Mouse (Mus musculus) liver, adult 2 months (tissue): ENCODE results near the gene Ube2c. TPM values are rescaled to one million over a fixed set of nuclear protein-coding genes. Genes with fewer than 3 reads are reported as not detected.

Experiments
- DNase-seq: peaks from one replicate; pipeline ENCODE4 v3.0.0-alpha.2; 2011; ENCODE audit warnings: low read depth, low spot score; ENCODE audit errors: extremely low read depth
- H3K27ac ChIP-seq: fragments of 200-500 bp; replicated peaks from 2 replicates; pipeline ENCODE4 v1.5.1; 2012; ENCODE audit warnings: low read depth, mild to moderate bottlenecking, control low read depth, inconsistent platforms, low read length; ENCODE audit not compliant: insufficient read depth
- H3K27me3 ChIP-seq: fragments of 200-500 bp; 2 replicates; pipeline ENCODE4 v1.6.1; 2012; ENCODE audit warnings: mild to moderate bottlenecking, moderate library complexity, low read length, inconsistent platforms; ENCODE audit not compliant: control insufficient read depth, insufficient read depth
- H3K36me3 ChIP-seq: fragments of 200-500 bp; 2 replicates; pipeline ENCODE4 v1.6.1; 2012; ENCODE audit warnings: low read length, inconsistent platforms; ENCODE audit not compliant: control insufficient read depth, insufficient read depth
- H3K4me1 ChIP-seq: fragments of 200-500 bp; 2 replicates; pipeline ENCODE4 v1.6.1; 2011; ENCODE audit warnings: low read length; ENCODE audit not compliant: control insufficient read depth, insufficient read depth
- H3K4me3 ChIP-seq: fragments of 200-500 bp; 2 replicates; pipeline ENCODE4 v1.5.1; 2011; ENCODE audit warnings: low read depth, mild to moderate bottlenecking, control low read depth, low read length, moderate library complexity; ENCODE audit not compliant: insufficient read depth
- H3K79me2 ChIP-seq: fragments of 200-500 bp; 2 replicates; pipeline ENCODE4 v1.6.1; 2012; ENCODE audit warnings: inconsistent platforms, mild to moderate bottlenecking, low read length, moderate library complexity; ENCODE audit not compliant: control insufficient read depth, insufficient read depth
- H3K9ac ChIP-seq: fragments of 200-500 bp; 2 replicates; pipeline ENCODE4 v1.6.1; 2012; ENCODE audit warnings: low read depth, mild to moderate bottlenecking, control low read depth, inconsistent platforms, low read length
- CTCF ChIP-seq: fragments of 200-500 bp; IDR thresholded peaks from 2 replicates; pipeline ENCODE4 v1.5.1; 2011; ENCODE audit warnings: low read depth, low read length, control low read depth
- POLR2A ChIP-seq: fragments of 200-500 bp; IDR thresholded peaks from 2 replicates; pipeline ENCODE4 v1.6.1; 2011; ENCODE audit warnings: low read length, control low read depth; ENCODE audit not compliant: insufficient read depth; ENCODE audit errors: extremely low read depth
- WGBS: fragments of 180-500 bp; shearing (Covaris S2); methylation state at CpG from one replicate; pipeline ENCODE4 v1.1.7; 2018; 5-methylcytosine and 5-hydroxymethylcytosine counted together
- polyA plus RNA-seq: library from polyadenylated mRNA; depleted of rRNA; stranded (reverse); fragments of >200 nt; gene quantifications from 2 replicates; pipeline ENCODE4 v1.2.3, GENCODE M21; 2012
- total RNA-seq: library from RNA; depleted of rRNA; stranded (reverse); fragments of >200 nt; gene quantifications from 2 replicates; pipeline ENCODE4 v1.2.3, GENCODE M21; 2014

The Ube2c gene
- total and polyA plus RNA-seq, 2 experiments: 0.18 to 1.2 TPM

GRCm38 (mm10) chr2:164746693-164747092 is 23.0 kb upstream of the Ube2c start:
- H3K79me2 ChIP-seq: peaks cover 17% of the 10 kb centered on the region; the same call in 1 of the 2 replicates
- peaks cover 8% of the 10 kb centered on the region for H3K36me3 ChIP-seq
- WGBS: 31% methylated on average over 8 of the region's 8 CpGs
- H3K27me3 ChIP-seq: no peaks in the 10 kb centered on the region
- TF ChIP-seq POLR2A (no peak), CTCF (no peak)
- H3K9ac ChIP-seq: peak overlapping the region; percentile 92
- H3K27ac ChIP-seq: no peak overlapping the region
- no peak for DNase-seq
- peak overlapping the region; percentile 84 for H3K4me3 ChIP-seq
- peaks cover 8% of the 10 kb centered on the region for H3K4me1 ChIP-seq

GRCm38 (mm10) chr2:164748191-164748590 is 21.5 kb upstream of the Ube2c start:
- no peak overlapping the region for H3K9ac ChIP-seq
- H3K36me3 ChIP-seq: peaks cover 8% of the 10 kb centered on the region
- H3K4me3 ChIP-seq: no peak overlapping the region
- WGBS: 91% methylated on average over 4 of the region's 4 CpGs
- TF ChIP-seq POLR2A (no peak), CTCF (no peak)
- no peaks in the 10 kb centered on the region for H3K27me3 ChIP-seq
- DNase-seq: no peak
- H3K27ac ChIP-seq: no peak overlapping the region
- H3K4me1 ChIP-seq: peaks cover 10% of the 10 kb centered on the region
- peaks cover 17% of the 10 kb centered on the region; the same call in 1 of the 2 replicates for H3K79me2 ChIP-seq

GRCm38 (mm10) chr2:164748991-164749390 is 20.7 kb upstream of the Ube2c start:
- peaks cover 17% of the 10 kb centered on the region; the same call in 1 of the 2 replicates for H3K79me2 ChIP-seq
- peaks cover 13% of the 10 kb centered on the region for H3K36me3 ChIP-seq
- WGBS: 76% methylated on average over 6 of the region's 6 CpGs
- no peak for DNase-seq
- H3K27me3 ChIP-seq: no peaks in the 10 kb centered on the region
- H3K4me1 ChIP-seq: peaks cover 10% of the 10 kb centered on the region
- H3K27ac ChIP-seq: no peak overlapping the region
- no peak overlapping the region for H3K4me3 ChIP-seq
- no peak overlapping the region for H3K9ac ChIP-seq
- TF ChIP-seq POLR2A: no peak
- no peak for TF ChIP-seq CTCF

GRCm38 (mm10) chr2:164752454-164752853 is 17.2 kb upstream of the Ube2c start:
- no peak overlapping the region for H3K9ac ChIP-seq
- H3K36me3 ChIP-seq: peaks cover 39% of the 10 kb centered on the region
- H3K79me2 ChIP-seq: peaks cover 4% of the 10 kb centered on the region; the same call in 1 of the 2 replicates
- peak; percentile 57 for DNase-seq
- no peak for TF ChIP-seq CTCF
- TF ChIP-seq POLR2A: no peak
- no peak overlapping the region for H3K27ac ChIP-seq
- no peaks in the 10 kb centered on the region for H3K27me3 ChIP-seq
- no peak overlapping the region for H3K4me3 ChIP-seq
- 29% methylated on average over 2 of the region's 2 CpGs for WGBS
- H3K4me1 ChIP-seq: 0 out of 2 replicates have a peak, but pooled peaks cover 2% of the 10 kb centered on the region

- H3K79me2 ChIP-seq: no peaks in the 10 kb centered on the region
- TF ChIP-seq POLR2A (no peak), CTCF (no peak)
- DNase-seq: no peak
- 73% methylated on average over 11 of the region's 11 CpGs for WGBS
- no peak overlapping the region for H3K27ac ChIP-seq
- no peaks in the 10 kb centered on the region for H3K27me3 ChIP-seq
- no peak overlapping the region for H3K4me3 ChIP-seq
- no peak overlapping the region for H3K9ac ChIP-seq
- 0 out of 2 replicates have a peak, but pooled peaks cover 2% of the 10 kb centered on the region for H3K4me1 ChIP-seq
- H3K36me3 ChIP-seq: peaks cover 44% of the 10 kb centered on the region
Measured at GRCm38 (mm10) chr2:164754105-164754504, 15.6 kb upstream of the Ube2c start.

- 0 out of 2 replicates have a peak, but pooled peaks cover 2% of the 10 kb centered on the region for H3K4me1 ChIP-seq
- WGBS: 83% methylated on average over 2 of the region's 2 CpGs
- H3K27ac ChIP-seq: no peak overlapping the region
Measured at GRCm38 (mm10) chr2:164754800-164755199, 14.9 kb upstream of the Ube2c start.

More at GRCm38 (mm10) chr2:164754800-164755199, 14.9 kb upstream of the Ube2c start:
- Histone ChIP-seq H3K27me3 (no peaks in the 10 kb centered on the region), H3K4me3 (no peak overlapping the region), H3K9ac (no peak overlapping the region), H3K79me2 (no peaks in the 10 kb centered on the region), H3K36me3 (peaks cover 49% of the 10 kb centered on the region)
- no peak for DNase-seq
- TF ChIP-seq POLR2A (no peak), CTCF (no peak)
